Mouse (Mus musculus) thymus, postnatal 14 days (tissue): ENCODE measurements at regions not wholly inside any gene's neighbourhood (a gene's known extent, or its start where the extent isn't known, plus 50 kb on each side); places are given as distances from the start of the nearest gene placed in this dataset.

ENCODE experiments used
- DNase-seq: peaks from one replicate; pipeline ENCODE4 v3.0.0; 2021

GRCm38 (mm10) chr1:80030224-80030623 is 169.2 kb upstream of the Serpine2 start:
- no peak for DNase-seq

GRCm38 (mm10) chr1:80025863-80026616 is 165.1 kb upstream of the Serpine2 start:
- DNase-seq, result no peak

- DNase-seq, result no peak
Measured at GRCm38 (mm10) chr1:80023518-80024095, 162.6 kb upstream of the Serpine2 start.

GRCm38 (mm10) chr1:80021866-80022265 is 160.9 kb upstream of the Serpine2 start:
- no peak for DNase-seq

- DNase-seq, result no peak
Measured at GRCm38 (mm10) chr1:80018391-80019065, 157.5 kb upstream of the Serpine2 start.

GRCm38 (mm10) chr1:80015474-80015873 is 154.5 kb upstream of the Serpine2 start:
- no peak for DNase-seq

GRCm38 (mm10) chr1:80014586-80014985 is 153.6 kb upstream of the Serpine2 start:
- DNase-seq, result no peak

- DNase-seq, result no peak
Measured at GRCm38 (mm10) chr1:80010724-80011123, 149.7 kb upstream of the Serpine2 start.

- DNase-seq, result no peak
Measured at GRCm38 (mm10) chr1:79999081-79999480, 138.1 kb upstream of the Serpine2 start.

- no peak for DNase-seq
Measured at GRCm38 (mm10) chr1:79997911-79998310, 136.9 kb upstream of the Serpine2 start.

GRCm38 (mm10) chr1:79997456-79997855 is 136.5 kb upstream of the Serpine2 start:
- no peak for DNase-seq

GRCm38 (mm10) chr1:79984721-79985120 is 123.7 kb upstream of the Serpine2 start:
- no peak for DNase-seq

- DNase-seq, result no peak
Measured at GRCm38 (mm10) chr1:79982678-79983280, 121.8 kb upstream of the Serpine2 start.

GRCm38 (mm10) chr1:79979863-79980262 is 118.9 kb upstream of the Serpine2 start:
- no peak for DNase-seq

- DNase-seq, result no peak
Measured at GRCm38 (mm10) chr1:79978156-79978555, 117.2 kb upstream of the Serpine2 start.

- no peak for DNase-seq
Measured at GRCm38 (mm10) chr1:79956121-79956520, 95.1 kb upstream of the Serpine2 start.

GRCm38 (mm10) chr1:79944231-79944630 is 83.3 kb upstream of the Serpine2 start:
- no peak for DNase-seq

GRCm38 (mm10) chr1:79932435-79932834 is 71.5 kb upstream of the Serpine2 start:
- no peak for DNase-seq

GRCm38 (mm10) chr1:79927740-79928139 is 66.8 kb upstream of the Serpine2 start:
- no peak for DNase-seq

- DNase-seq, result no peak
Measured at GRCm38 (mm10) chr1:79925776-79926175, 64.8 kb upstream of the Serpine2 start.

GRCm38 (mm10) chr1:79921890-79922289 is 60.9 kb upstream of the Serpine2 start:
- no peak for DNase-seq

- no peak for DNase-seq
Measured at GRCm38 (mm10) chr1:79921333-79921732, 60.4 kb upstream of the Serpine2 start.

GRCm38 (mm10) chr1:79917426-79918150 is 56.6 kb upstream of the Serpine2 start:
- DNase-seq, result no peak
